Mouse (Mus musculus) heart, embryonic 16.5 days (tissue): ENCODE results near the gene Rmi2. TPM values are rescaled to one million over a fixed set of nuclear protein-coding genes. Genes with fewer than 3 reads are reported as not detected.

ENCODE experiments used
- ATAC-seq: fragments of 200-750 bp; cut with Nextera tagmentation; replicated peaks from 2 replicates; pipeline ENCODE4 v1.8.0; 2017; ENCODE audit warnings: moderate number of reproducible peaks; ENCODE audit not compliant: insufficient read depth, low FRiP score; ENCODE audit errors: extremely low read depth
- H3K27ac ChIP-seq: fragments of 300-500 bp; sonication (generic); 2 replicates; pipeline ENCODE4 v1.5.1; 2014; ENCODE audit warnings: mild to moderate bottlenecking, low read length, control low read depth, moderate library complexity
- H3K27me3 ChIP-seq: fragments of 300-500 bp; sonication (generic); 2 replicates; pipeline ENCODE4 v1.6.1; 2014; ENCODE audit warnings: low read length, mixed read lengths; ENCODE audit not compliant: control insufficient read depth, insufficient read depth
- H3K36me3 ChIP-seq: fragments of 300-500 bp; sonication (generic); 2 replicates; pipeline ENCODE4 v1.6.1; 2014; ENCODE audit not compliant: control insufficient read depth, insufficient read depth
- H3K4me1 ChIP-seq: fragments of 300-500 bp; sonication (generic); 2 replicates; pipeline ENCODE4 v1.6.1; 2014; ENCODE audit warnings: low read length, mixed read lengths; ENCODE audit not compliant: control insufficient read depth, insufficient read depth
- H3K4me2 ChIP-seq: fragments of 300-500 bp; sonication (generic); 2 replicates; pipeline ENCODE4 v1.6.1; 2014; ENCODE audit warnings: low read depth, mild to moderate bottlenecking, control low read depth, low read length
- H3K4me3 ChIP-seq: fragments of 300-500 bp; sonication (generic); 2 replicates; pipeline ENCODE4 v1.5.1; 2014; ENCODE audit warnings: mild to moderate bottlenecking, control low read depth, low read length
- H3K9ac ChIP-seq: fragments of 300-500 bp; sonication (generic); 2 replicates; pipeline ENCODE4 v1.6.1; 2014; ENCODE audit warnings: low read length, control low read depth
- H3K9me3 ChIP-seq: fragments of 300-500 bp; sonication (generic); replicated peaks from 2 replicates; pipeline ENCODE4 v1.6.1; 2016; ENCODE audit warnings: low read length; ENCODE audit not compliant: control insufficient read depth
- WGBS: fragments of 180-500 bp; shearing (Covaris S2); extraction: QIAGEN DNeasy Blood & Tissue Kit; methylation state at CpG from one replicate; pipeline ENCODE4 v1.1.7; 2014; 5-methylcytosine and 5-hydroxymethylcytosine counted together
- polyA plus RNA-seq: library from polyadenylated mRNA; unstranded; fragments of >200 nt; fragmentation: Nextera tagmentation; extraction: Ambion mirVana; gene quantifications from 2 replicates; pipeline ENCODE4 v1.2.1, GENCODE M21; 2015

The Rmi2 gene
- polyA plus RNA-seq, 1 experiment from 2014 or later, result 3.0 TPM

- no peak overlapping the region for H3K4me3 ChIP-seq
- no peaks in the 10 kb centered on the region; the same call in 1 of the 2 replicates for H3K9me3 ChIP-seq
- WGBS, result 54% methylated on average over 4 of the region's 4 CpGs
- H3K27me3 ChIP-seq, result no peaks in the 10 kb centered on the region
- H3K4me1 ChIP-seq, result no peaks in the 10 kb centered on the region
- no peaks in the 10 kb centered on the region for H3K36me3 ChIP-seq
- H3K9ac ChIP-seq, result no peak overlapping the region
- 0 out of 2 replicates have a peak, but pooled peaks have one; percentile 32 for ATAC-seq
- no peak overlapping the region for H3K4me2 ChIP-seq
- H3K27ac ChIP-seq, result 0 out of 2 replicates have a peak overlapping the region, but pooled peaks have one; percentile 52
Measured at GRCm38 (mm10) chr16:10821387-10821786, 13.5 kb upstream of the Rmi2 start.

GRCm38 (mm10) chr16:10824536-10824935, 10.3 kb upstream of the Rmi2 start:
- no peak for ATAC-seq
- no peak overlapping the region for H3K27ac ChIP-seq
- H3K4me1 ChIP-seq, result no peaks in the 10 kb centered on the region
- no peaks in the 10 kb centered on the region for H3K27me3 ChIP-seq
- H3K4me3 ChIP-seq, result no peak overlapping the region
- H3K4me2 ChIP-seq, result no peak overlapping the region
- H3K9me3 ChIP-seq, result no peaks in the 10 kb centered on the region; the same call in 1 of the 2 replicates
- H3K36me3 ChIP-seq, result no peaks in the 10 kb centered on the region
- H3K9ac ChIP-seq, result no peak overlapping the region
- WGBS, result 77% methylated on average over 1 of the region's 1 CpGs

- WGBS, result 83% methylated on average over 4 of the region's 4 CpGs
- Histone ChIP-seq H3K9me3 (no peaks in the 10 kb centered on the region; the same call in 1 of the 2 replicates), H3K27ac (no peak overlapping the region), H3K4me3 (no peak overlapping the region), H3K9ac (no peak overlapping the region), H3K4me2 (no peak overlapping the region), H3K27me3 (no peaks in the 10 kb centered on the region), H3K36me3 (no peaks in the 10 kb centered on the region), H3K4me1 (no peaks in the 10 kb centered on the region)
- no peak for ATAC-seq
Measured at GRCm38 (mm10) chr16:10825840-10826239, 9.0 kb upstream of the Rmi2 start.

- 87% methylated on average over 9 of the region's 9 CpGs for WGBS
Measured at GRCm38 (mm10) chr16:10827269-10827668, 7.6 kb upstream of the Rmi2 start.

GRCm38 (mm10) chr16:10827766-10828460, 6.9 kb upstream of the Rmi2 start:
- no peaks in the 10 kb centered on the region for H3K27me3 ChIP-seq
- H3K36me3 ChIP-seq, result no peaks in the 10 kb centered on the region
- H3K9me3 ChIP-seq, result no peaks in the 10 kb centered on the region; the same call in 1 of the 2 replicates
- H3K9ac ChIP-seq, result no peak overlapping the region
- no peak overlapping the region for H3K4me3 ChIP-seq
- no peaks in the 10 kb centered on the region for H3K4me1 ChIP-seq
- H3K4me2 ChIP-seq, result no peak overlapping the region
- no peak for ATAC-seq
- 80% methylated on average over 7 of the region's 7 CpGs for WGBS
- peak overlapping the region; percentile 23; the same call in 1 of the 2 replicates for H3K27ac ChIP-seq

More at GRCm38 (mm10) chr16:10827269-10827668, 7.6 kb upstream of the Rmi2 start:
- H3K4me2 ChIP-seq, result no peak overlapping the region
- no peaks in the 10 kb centered on the region for H3K36me3 ChIP-seq
- H3K4me1 ChIP-seq, result no peaks in the 10 kb centered on the region
- no peaks in the 10 kb centered on the region for H3K27me3 ChIP-seq
- H3K4me3 ChIP-seq, result no peak overlapping the region
- peak overlapping the region; percentile 23; the same call in 1 of the 2 replicates for H3K27ac ChIP-seq
- H3K9ac ChIP-seq, result no peak overlapping the region
- no peaks in the 10 kb centered on the region; the same call in 1 of the 2 replicates for H3K9me3 ChIP-seq
- ATAC-seq, result no peak

- Histone ChIP-seq H3K36me3 (no peaks in the 10 kb centered on the region), H3K9me3 (no peaks in the 10 kb centered on the region; the same call in 1 of the 2 replicates), H3K4me3 (no peak overlapping the region), H3K27me3 (no peaks in the 10 kb centered on the region), H3K27ac (no peak overlapping the region), H3K4me2 (no peak overlapping the region), H3K9ac (no peak overlapping the region), H3K4me1 (no peaks in the 10 kb centered on the region)
- WGBS, result 62% methylated on average over 4 of the region's 4 CpGs
- no peak for ATAC-seq
Measured at GRCm38 (mm10) chr16:10828461-10828805, 6.4 kb upstream of the Rmi2 start.

- no peak overlapping the region; the same call in 1 of the 2 replicates for H3K27ac ChIP-seq
- H3K4me1 ChIP-seq, result peaks cover 28% of the 10 kb centered on the region
- ATAC-seq, result no peak
- H3K4me3 ChIP-seq, result peak overlapping the region; percentile 91
- WGBS, result 5% methylated on average over 12 of the region's 12 CpGs
- H3K27me3 ChIP-seq, result no peaks in the 10 kb centered on the region
- peak overlapping the region; percentile 95 for H3K4me2 ChIP-seq
- H3K9me3 ChIP-seq, result no peaks in the 10 kb centered on the region
- peak overlapping the region; percentile 72 for H3K9ac ChIP-seq
- no peaks in the 10 kb centered on the region for H3K36me3 ChIP-seq
Measured at GRCm38 (mm10) chr16:10834542-10834910, 333 bp upstream of the Rmi2 start.

GRCm38 (mm10) chr16:10836388-10836787, 1.5 kb downstream of the Rmi2 start:
- H3K9ac ChIP-seq, result no peak overlapping the region
- H3K36me3 ChIP-seq, result no peaks in the 10 kb centered on the region
- ATAC-seq, result no peak
- no peak overlapping the region for H3K4me3 ChIP-seq
- no peaks in the 10 kb centered on the region for H3K27me3 ChIP-seq
- H3K9me3 ChIP-seq, result no peaks in the 10 kb centered on the region
- peak overlapping the region; percentile 95; the same call in 1 of the 2 replicates for H3K4me2 ChIP-seq
- H3K4me1 ChIP-seq, result peaks cover 33% of the 10 kb centered on the region
- 84% methylated on average over 3 of the region's 3 CpGs for WGBS
- H3K27ac ChIP-seq, result no peak overlapping the region

GRCm38 (mm10) chr16:10837250-10837649, 2.4 kb downstream of the Rmi2 start:
- H3K9ac ChIP-seq, result no peak overlapping the region
- H3K4me1 ChIP-seq, result peaks cover 34% of the 10 kb centered on the region
- 0 out of 2 replicates have a peak overlapping the region, but pooled peaks have one; percentile 82 for H3K27ac ChIP-seq
- H3K27me3 ChIP-seq, result no peaks in the 10 kb centered on the region
- H3K4me3 ChIP-seq, result no peak overlapping the region
- ATAC-seq, result no peak
- H3K9me3 ChIP-seq, result no peaks in the 10 kb centered on the region
- WGBS, result 78% methylated on average over 3 of the region's 3 CpGs
- no peaks in the 10 kb centered on the region for H3K36me3 ChIP-seq
- H3K4me2 ChIP-seq, result no peak overlapping the region
